Mouse (Mus musculus): ENCODE results near the gene Rtca.

Gene Rtca

DNA sequence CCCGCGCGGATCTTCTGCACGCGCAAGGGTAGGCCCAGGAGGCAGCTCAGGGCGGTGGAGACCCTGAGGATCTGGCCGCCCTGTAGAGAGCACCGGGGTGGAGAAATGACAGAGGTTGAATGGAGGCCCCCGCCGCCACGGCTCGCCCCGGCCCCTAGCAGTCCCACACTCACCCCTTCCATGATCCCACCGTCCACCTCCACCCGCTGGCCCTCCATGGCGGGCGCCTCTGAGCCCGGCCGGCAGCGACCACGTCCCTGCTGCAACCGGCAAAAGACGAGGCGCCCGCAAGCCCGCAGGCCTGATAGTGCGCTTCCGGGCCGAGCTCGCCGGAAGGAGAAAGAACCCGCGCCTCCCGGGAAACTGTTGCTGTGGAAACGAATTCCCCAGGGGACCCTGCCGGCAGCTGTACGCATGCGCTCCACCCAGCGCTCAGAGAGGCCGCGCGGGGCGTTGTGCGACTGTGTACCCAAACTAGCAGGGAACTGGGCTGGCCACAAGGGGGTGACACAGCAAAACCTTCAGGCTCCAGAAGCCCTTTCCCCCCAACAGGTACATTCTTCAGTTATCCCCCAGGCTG lies at the start of gene Rtca:
Rtca (minus strand) TSS at position 437 of the 580 bp plus-strand sequence.
- ChIA-PET POLR2A (interaction anchor here in 3 of 4 experiments (0.7 to 2.6 kb wide), 33 partner anchors 9 to 620 kb away, joined by 3 to 14 read pairs (median 4); partner anchors contain the start of genes Sass6 (in 2 of the 3), Cdc14a (in 1 of the 3), Dph5 (in 1 of the 3) and Mfsd14a (in 1 of the 3)), CTCF (interaction anchor here in 3 of 4 experiments (0.6 to 2.9 kb wide), 21 partner anchors 9 to 322 kb away, joined by 3 to 24 read pairs (median 4); partner anchors contain the start of gene Cdc14a (in 2 of the 3))

DNA sequence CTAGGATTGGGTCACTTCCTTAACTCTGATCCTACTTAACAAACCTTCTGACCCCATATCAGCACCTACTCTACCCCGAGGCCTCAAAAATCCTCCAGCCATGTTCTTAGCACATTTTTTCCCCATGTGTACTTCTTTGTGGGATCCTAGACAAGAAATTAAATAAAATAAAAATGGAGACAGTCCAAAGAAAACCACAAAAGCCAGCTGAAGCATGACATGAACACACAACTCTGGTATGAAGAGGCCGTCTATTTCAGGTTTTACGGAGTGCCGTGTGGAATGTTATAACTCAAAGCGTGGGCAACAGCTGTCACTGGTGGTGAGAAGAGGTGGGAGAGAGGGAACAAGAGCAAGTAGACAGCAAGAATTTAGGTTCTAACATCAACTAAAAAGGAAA lies 43.4 kb upstream of the Rtca start:
- CTCF ChIA-PET = no interaction called here

DNA sequence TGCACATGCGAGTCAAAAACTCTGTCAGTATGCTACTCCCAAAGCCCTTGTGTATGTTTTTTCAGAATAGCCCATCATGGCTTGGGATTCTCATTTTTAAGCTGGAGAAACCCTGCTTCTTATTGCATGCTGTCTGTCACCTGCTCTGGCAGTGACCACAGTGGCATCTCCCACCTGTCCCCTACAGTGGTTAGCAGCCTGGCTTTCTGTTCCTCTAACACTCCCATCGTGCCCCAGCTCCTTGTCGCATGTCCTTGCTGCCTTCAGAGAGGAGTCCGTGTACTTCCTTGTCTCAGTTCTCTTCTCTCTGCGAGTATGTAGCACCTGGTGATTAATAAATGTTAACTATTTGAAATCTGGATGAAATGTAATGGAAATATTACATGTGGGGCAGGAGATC lies 39.4 kb upstream of the Rtca start:
- CTCF ChIA-PET = no interaction called here
- POLR2A ChIA-PET = interaction anchor here in 2 of 4 experiments (0.6 to 1.4 kb wide), 3 partner anchors 14 to 18 kb away, joined by 3 read pairs; no protein-coding TSS in a partner anchor

More for the DNA sequence above, 43.4 kb upstream of the Rtca start:
- POLR2A ChIA-PET = no interaction called here

DNA sequence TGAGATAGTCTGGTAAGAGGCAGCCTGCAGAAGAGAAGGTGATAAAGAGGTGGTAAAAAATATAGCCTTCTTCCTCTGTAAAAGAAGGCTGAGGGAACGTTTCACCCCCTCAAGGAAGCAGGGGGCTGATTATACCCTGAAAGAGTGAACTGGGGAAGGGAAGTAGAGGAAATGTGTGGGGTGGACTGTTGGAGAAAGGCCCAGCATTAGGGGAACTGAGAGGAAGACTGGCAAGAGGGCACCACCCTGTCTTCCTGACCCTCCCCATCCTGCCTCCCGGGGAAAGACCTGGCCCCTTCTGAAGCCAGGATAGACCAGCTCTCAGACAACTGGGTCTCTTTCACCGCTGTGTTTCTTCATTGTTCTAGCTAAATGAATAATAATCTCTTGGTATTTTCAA lies 34.5 kb upstream of the Rtca start:
- POLR2A ChIA-PET = interaction anchor here in 1 of 4 experiments (0.7 kb wide), 1 partner anchor 21 kb away, joined by 3 read pairs; no protein-coding TSS in a partner anchor
- CTCF ChIA-PET = interaction anchor here in 1 of 4 experiments (0.5 kb wide), 1 partner anchor 209 kb away, joined by 8 read pairs; no protein-coding TSS in a partner anchor

DNA sequence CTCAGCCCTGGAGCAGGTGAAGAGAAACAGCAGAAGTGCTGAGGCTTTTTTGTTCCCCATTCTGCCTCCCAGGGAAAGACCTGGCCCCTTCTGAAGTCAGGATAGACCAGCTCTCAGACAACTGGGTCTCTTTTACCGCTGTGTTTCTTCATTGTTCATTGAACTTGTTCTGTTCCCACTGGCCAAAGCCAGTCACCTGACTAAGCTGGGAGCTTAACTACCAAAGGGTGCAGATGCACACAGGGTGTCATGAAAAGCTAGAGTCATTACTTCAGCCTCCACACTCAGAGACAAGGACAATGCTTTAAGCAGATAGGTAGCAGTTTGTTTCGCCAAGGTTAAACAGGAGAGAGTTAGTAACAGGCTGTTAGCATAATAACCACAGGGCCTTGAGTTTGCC lies 34.1 kb upstream of the Rtca start:
- POLR2A ChIA-PET = interaction anchor here in 3 of 4 experiments (0.7 to 1.7 kb wide), 4 partner anchors 9 to 21 kb away, joined by 3 to 5 read pairs (median 3); no protein-coding TSS in a partner anchor

DNA sequence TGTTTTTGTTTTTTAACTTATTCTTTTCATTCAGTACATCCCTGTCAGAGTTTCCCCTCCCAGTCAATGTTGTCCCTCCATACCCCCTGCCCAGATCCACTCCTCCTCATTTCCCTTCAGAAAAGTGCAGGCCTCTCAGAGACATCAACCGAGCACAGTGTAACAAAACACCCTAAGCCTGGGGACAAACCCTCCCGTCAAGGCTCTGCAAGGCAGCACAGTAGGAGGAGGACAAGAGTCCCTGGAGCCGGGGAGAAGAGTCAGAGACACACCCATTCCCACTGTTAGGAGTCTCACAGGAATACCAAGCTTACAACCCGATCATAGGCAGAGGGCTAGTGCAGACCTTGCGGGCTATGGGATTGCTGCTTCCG lies 29.2 kb upstream of the Rtca start:
- POLR2A ChIA-PET = interaction anchor here in 1 of 4 experiments (1.0 kb wide), 1 partner anchor 9 kb away, joined by 3 read pairs; no protein-coding TSS in a partner anchor
- CTCF ChIA-PET = interaction anchor here in 2 of 4 experiments (1.1 to 1.3 kb wide), 2 partner anchors 24 to 205 kb away, joined by 3 to 4 read pairs; partner anchors contain the start of gene Dbt (in 1 of the 2)

More for the DNA sequence above, 34.1 kb upstream of the Rtca start:
- CTCF ChIA-PET = interaction anchor here in 1 of 4 experiments (0.5 kb wide), 1 partner anchor 209 kb away, joined by 8 read pairs; no protein-coding TSS in a partner anchor

DNA sequence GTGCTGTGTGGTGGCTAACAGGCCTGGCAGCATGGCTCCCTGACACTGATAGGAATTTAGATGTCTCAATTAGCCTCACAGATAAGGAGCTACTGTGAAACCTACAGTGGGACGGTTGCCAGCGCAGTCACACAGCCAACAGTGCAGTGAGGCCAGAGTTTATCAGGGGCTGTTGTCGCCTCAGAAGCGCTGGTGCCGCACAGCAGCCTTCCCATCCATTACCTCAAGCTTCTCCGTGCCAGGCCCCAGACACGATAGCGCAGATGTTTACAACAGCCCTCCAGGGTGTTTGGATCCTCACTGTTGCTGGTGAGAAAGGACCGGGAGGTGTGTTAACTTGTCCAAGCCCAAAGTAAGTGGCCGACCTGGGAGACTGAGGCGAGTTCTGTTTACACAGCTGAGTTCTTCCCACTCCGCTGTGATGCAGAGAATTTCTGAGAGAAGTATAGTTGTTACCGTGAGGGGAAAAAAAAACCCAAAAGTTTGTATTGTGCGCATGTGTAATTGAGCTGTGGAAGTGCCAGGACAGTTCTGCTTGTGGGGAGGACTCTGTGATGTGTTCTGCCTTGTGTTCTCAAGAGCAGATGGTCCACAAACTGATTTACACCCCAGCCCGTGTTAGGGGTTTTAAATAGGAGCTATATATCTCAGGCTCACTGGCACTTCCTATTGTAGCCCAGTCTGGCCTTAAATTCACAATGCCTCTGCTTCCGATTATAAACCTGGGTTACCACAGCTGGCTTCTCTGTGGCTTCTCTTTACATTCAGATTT lies 28.6 kb upstream of the Rtca start:
- CTCF ChIA-PET = interaction anchor here in 2 of 4 experiments (0.6 to 1.3 kb wide), 3 partner anchors 24 to 205 kb away, joined by 3 to 4 read pairs (median 3); partner anchors contain the start of gene Dbt (in 1 of the 2)
- POLR2A ChIA-PET = interaction anchor here in 1 of 4 experiments (0.8 to 1.2 kb wide), 3 partner anchors 10 to 175 kb away, joined by 3 read pairs; no protein-coding TSS in a partner anchor

DNA sequence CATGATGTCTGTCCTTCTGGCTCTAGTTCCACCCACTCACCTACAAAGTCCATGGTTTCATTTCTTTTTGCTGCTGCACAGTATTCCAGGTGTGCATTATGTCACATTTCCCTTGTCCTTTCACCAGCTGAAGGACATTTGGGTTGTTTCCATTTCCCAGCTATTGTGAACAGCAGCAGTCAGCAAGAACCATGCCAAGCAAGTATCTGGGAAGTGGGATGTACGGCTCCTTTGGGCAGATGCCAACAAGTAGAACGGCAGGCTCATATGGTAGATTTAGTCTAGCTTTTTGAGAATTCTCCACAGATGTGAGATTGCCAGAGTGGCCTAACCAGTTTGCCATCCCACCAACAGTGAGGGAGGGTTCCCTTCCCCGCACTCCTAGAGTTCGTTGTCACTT lies 22.8 kb upstream of the Rtca start:
- ChIA-PET CTCF (no interaction called here), POLR2A (interaction anchor here in 1 of 4 experiments (0.9 kb wide), 1 partner anchor 13 kb away, joined by 4 read pairs; no protein-coding TSS in a partner anchor)

DNA sequence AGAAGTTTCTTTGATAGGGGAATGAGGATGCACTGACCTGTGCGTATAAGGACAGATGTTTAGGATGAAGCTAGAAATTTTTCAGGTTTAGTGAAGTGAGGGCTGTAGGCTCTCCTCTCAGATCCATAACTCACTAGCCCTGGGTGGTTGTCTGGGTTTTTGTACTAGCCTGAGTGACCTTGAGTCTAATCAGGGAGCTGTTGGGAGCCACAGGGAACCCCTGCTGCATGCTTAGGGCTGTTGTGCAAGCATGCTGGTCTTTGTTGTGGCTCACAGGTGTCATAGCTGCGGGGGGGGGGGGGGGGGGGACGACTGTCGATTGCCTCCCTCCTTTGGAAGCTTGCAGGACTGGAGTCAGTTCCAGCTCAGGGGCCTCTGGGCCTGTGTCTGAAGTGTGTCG lies 21.7 kb upstream of the Rtca start:
- ChIA-PET POLR2A (interaction anchor here in 3 of 4 experiments (0.6 to 2.0 kb wide), 12 partner anchors 11 to 242 kb away, joined by 3 to 9 read pairs (median 4); partner anchors contain the start of genes Dbt (in 2 of the 3), Rtca (in 1 of the 3) and Sass6 (in 1 of the 3)), CTCF (interaction anchor here (0.5 to 1.7 kb wide), 9 partner anchors 17 to 306 kb away, joined by 3 to 6 read pairs (median 3); partner anchors contain the start of genes Rtca (in 2 of the 4) and Dbt (in 1 of the 4))

DNA sequence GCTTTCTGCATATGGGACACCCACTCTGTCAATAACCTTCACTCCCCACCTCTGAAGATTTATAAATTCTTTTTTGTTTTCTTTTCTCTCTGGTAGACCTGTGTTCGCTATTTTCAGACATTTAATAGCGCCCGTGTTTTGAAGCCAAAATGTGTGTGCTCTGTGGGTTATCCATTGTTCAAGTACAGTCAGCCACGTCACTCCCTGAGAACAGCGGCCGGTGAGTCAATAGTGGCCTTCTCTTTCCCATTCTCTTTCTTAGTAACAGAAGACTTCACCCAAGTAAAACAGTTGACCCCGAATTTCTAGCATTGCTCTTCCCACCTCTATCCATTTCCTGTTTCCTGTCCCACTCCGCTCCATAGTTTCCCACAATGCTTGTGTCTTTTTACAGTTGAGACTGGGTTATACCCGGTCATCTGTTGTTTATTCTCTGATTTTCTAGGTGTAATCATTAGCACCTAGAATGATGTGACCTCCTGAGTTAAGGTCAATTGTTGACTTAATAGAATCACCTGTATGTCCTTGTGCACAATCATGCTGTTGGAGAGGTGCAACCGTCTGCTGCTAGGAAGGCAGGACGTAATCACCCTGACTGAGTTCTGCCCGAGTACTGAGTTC lies 12.2 kb upstream of the Rtca start:
- POLR2A ChIA-PET = interaction anchor here in 1 of 4 experiments (0.7 kb wide), 1 partner anchor 23 kb away, joined by 3 read pairs; no protein-coding TSS in a partner anchor
- CTCF ChIA-PET = no interaction called here

DNA sequence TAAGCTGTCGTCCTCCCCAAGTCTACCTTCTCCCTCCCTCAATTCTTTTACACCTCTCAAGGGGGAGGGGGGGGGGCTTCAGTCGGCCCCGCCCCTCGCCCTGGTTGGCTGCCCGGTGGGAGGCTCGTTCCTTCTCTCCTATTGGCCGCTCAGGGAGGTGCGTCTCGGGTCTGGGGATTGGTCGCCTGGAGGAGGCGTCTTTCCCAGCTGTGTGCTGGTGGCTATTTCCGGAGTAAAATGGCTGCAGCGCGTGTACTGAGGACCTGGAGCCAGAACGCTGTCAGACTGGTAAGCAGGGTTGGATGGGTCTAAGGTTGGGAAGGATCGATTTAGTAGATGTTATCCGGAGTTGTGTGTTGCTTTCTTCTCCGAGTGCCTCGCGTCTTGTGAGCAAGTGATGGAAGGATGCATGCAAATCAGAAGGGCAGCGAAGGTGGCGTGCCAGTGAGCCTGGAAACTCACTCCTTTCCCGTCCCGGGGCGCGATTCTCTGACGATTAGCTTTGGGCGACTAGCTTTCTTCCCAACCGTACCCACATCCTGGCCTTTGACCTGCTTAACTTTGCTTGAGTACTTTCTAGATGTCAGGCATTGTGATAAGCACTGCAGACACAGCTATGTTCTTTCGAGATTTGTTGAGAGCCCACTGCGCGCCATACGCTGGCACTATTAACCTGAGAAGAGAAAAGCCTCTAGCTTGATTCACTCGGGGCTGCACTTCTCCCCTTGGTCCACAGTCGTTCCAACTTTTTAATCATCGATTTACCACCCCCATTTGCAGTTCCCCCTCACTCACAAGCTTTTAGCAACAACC lies 5.1 kb upstream of the Rtca start, which contains the start of gene Dbt:
Dbt (plus strand) TSS at position 167 of the 813 bp plus-strand sequence.
- CTCF ChIA-PET = interaction anchor here (0.5 to 2.5 kb wide), 42 partner anchors 8 to 1423 kb away, joined by 3 to 34 read pairs (median 3); partner anchors contain the start of genes Cdc14a (in 2 of the 4) and Sass6 (in 2 of the 4)
- POLR2A ChIA-PET = interaction anchor here (0.5 to 3.5 kb wide), 58 partner anchors 9 to 431 kb away, joined by 3 to 19 read pairs (median 4); partner anchors contain the start of genes Sass6 (in 3 of the 4), Cdc14a (in 2 of the 4), Frrs1 (in 1 of the 4) and Mfsd14a (in 1 of the 4)

DNA sequence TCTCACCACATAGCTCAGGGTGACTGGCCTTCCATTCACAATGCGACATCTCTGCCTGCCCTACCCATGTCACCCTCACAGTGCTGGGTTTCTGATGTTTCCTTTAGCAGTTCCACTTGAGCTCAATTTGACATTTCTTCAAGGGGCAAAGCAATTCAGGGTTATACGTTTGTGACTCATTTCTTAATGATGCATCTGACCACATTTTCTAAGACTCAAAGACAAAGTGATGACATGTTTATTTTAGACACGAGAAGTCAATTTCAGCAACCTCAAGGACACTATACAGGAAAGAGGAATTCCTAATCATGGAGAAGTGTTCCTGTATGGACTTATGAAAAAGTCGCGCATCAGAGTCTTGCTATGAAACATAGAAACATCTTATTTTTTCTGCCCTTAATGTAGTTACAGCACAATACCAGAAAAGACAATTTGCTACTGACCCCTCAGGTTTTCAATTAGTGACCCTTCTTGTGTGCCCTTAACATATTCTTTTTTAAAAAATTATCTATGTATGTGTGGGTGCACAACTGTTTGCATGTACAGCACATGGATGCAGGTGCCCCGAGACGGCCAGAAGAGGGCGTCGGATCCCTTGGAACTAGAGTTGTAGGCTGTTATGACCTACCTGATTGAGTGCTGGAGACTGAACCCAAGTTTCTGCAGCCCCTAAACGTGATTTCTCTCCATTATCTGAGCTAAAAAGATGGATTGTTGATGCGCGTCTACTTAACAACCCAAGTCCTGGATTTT lies 4.3 kb upstream of the Rtca start:
- ChIA-PET CTCF (interaction anchor here (0.5 to 2.5 kb wide), 36 partner anchors 9 to 329 kb away, joined by 3 to 34 read pairs (median 4); partner anchors contain the start of genes Cdc14a (in 3 of the 4) and Sass6 (in 2 of the 4)), POLR2A (interaction anchor here (0.6 to 3.5 kb wide), 49 partner anchors 9 to 324 kb away, joined by 3 to 19 read pairs (median 4); partner anchors contain the start of genes Sass6 (in 3 of the 4), Cdc14a (in 2 of the 4) and Mfsd14a (in 1 of the 4))

DNA sequence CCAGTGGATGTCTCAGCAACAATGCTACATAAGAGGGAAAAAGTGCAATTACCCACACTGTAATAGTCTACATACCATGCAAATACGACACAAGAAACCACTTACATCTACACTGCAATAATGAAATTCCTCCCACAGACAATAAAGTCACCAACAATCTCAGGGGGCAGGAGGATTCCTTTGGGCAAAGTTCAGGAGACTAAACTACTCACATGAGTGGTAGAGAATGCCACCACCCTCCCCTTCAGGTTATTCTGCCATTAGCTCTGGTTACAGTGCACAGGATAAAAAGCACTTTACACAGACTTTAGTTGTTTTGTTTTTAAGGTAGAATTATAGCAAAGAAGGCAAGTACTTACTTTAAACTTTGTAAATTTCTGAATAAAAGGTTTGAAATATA lies 12.3 kb downstream of the Rtca start:
- ChIA-PET CTCF (no interaction called here), POLR2A (interaction anchor here in 2 of 4 experiments (1.1 to 1.6 kb wide), 2 partner anchors 8 to 17 kb away, joined by 3 to 5 read pairs; partner anchors contain the start of gene Dbt (in 1 of the 2))

DNA sequence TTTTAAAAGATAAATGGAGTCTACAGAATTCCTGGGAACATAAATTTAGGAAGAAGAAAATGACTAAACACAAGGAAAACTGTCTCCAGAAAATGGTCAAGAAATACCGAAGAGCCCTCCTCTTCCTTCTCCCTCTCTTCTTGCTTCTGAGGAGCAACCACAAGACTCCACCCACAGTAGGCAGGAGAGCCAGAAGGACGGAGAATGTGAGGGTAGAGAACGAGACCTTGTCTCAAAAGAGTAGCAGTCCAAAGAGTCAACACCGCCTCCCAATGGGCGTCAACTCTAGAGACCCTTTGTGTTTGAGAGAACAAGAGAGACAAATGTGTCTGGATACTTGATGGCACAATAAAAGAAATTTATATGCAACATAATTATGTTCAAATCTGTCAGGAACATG lies 14.3 kb downstream of the Rtca start:
- POLR2A ChIA-PET = interaction anchor here in 1 of 4 experiments (0.6 kb wide), 1 partner anchor 82 kb away, joined by 3 read pairs; no protein-coding TSS in a partner anchor
- CTCF ChIA-PET = no interaction called here

DNA sequence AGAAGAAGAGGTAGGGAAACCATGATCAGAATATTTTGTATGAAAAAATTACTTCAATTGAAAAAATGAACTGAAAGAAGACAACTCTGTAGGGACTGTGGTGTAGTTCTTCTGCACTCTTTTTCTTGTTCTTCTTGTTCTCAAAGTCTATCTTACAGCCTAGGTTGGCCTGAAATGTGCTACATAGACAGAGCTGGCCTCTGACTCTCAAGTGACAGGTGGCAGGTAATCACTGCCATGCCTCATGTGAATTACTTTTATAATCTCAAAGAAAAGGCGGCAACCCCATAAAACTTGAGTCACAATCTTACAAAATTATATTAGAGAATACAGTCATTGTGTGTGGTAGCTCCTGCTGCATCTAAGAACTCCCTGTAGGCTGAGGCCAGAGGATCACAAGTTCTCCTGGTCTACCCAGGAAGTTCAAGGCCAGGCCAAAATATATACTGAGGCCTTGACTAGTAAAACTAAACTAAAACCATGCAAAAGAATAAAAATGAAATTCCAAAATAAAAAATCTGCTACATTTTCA lies 16.0 kb downstream of the Rtca start:
- CTCF ChIA-PET = no interaction called here
- POLR2A ChIA-PET = interaction anchor here in 1 of 4 experiments (0.8 kb wide), 1 partner anchor 264 kb away, joined by 3 read pairs; no protein-coding TSS in a partner anchor

DNA sequence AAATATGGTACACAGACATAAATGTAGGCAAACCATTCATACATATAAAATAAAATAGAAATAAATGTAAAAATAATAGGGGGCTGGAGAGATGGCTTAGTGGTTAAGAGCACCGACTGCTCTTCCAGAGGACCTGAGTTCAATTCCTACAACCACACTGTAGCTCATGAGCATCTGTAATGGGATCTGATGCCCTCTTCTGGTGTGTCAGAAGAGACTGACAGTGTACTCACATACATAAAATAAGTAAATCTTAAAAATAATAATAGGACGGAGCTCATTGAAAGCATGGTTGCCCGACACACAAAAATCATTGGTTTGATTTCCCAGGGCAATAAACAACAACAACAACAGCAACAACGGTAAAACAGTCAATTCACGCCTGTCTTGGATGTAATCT lies 17.1 kb downstream of the Rtca start:
- CTCF ChIA-PET = interaction anchor here in 2 of 4 experiments (0.6 to 1.3 kb wide), 2 partner anchors 164 to 258 kb away, joined by 3 to 4 read pairs; no protein-coding TSS in a partner anchor
- POLR2A ChIA-PET = interaction anchor here in 2 of 4 experiments (0.7 to 1.5 kb wide), 3 partner anchors 10 to 156 kb away, joined by 3 to 6 read pairs (median 4); no protein-coding TSS in a partner anchor

Data from embryonic stem cell, embryonic (primary cell).